Mouse (Mus musculus): Measurements from ENCODE around the gene Pus10.

Pus10 gene

DNA sequence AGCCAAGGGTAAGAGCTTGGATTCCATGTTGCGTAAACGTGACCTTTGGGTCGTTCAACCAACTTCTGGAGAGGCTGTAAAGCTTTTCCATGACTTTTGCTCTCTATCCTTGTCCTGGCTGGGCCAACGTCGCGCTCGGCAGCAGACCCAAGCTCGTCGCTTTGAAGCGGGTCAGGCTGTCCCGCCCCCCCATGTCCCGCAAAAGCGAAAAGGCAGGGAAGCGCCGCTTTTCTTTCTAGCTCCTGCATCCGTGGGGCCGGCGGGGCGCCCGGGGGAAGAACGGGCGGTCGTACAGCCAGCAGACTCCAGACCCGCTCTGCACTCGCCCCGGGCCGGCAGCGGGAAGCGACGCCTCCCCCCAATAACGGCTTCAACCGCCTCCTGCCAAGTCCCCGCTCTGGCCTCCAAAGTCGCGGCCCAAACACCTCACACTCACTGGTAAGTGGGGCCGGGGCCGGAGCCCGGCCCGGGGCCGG, at the start of gene Pus10:
Gene Pus10 (plus strand): TSS at position 364 of the 476 bp plus-strand sequence.
- DNase-seq (ENCODE audit: low spot score), result no peak

DNA sequence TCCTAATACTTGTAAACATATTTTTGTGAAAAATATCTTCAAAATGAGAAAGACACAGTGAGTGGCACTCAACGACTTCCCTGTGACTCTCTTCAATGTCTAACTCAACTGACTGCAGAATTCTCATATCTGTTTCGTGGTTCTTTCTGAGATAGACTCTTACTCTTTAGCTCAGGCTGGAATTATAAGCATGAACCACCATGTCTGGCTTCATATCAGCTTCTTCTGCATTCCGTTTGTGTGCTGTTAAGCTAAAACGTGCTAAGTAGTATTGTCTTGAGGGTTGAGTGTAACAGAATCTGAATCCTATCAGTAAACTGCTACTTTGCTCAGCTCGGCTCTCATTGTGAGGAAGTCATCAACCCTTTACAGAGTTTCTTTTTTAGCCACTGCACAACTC, 46.5 kb upstream of the Pus10 start:
- no peak for DNase-seq (ENCODE audit: low spot score)

DNA sequence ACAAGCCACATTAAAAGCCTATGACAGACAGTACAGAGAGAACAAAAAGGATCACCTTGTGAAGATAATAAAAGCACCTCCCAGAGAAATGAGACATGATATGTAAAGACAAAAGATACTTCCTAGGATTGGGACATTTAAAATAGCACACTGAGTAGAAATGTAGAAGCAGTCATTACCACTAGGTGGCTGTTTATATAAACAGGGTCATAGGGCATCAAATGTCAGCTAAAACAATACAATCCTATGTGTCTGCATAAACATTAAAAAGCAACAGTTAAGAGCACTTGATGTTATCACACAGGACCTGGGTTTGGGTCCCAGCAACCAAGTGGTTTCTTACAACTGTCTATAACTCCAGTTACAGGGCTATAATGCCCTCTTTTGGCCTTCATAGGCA, 34.8 kb upstream of the Pus10 start:
- DNase-seq (ENCODE audit: low spot score), result no peak

DNA sequence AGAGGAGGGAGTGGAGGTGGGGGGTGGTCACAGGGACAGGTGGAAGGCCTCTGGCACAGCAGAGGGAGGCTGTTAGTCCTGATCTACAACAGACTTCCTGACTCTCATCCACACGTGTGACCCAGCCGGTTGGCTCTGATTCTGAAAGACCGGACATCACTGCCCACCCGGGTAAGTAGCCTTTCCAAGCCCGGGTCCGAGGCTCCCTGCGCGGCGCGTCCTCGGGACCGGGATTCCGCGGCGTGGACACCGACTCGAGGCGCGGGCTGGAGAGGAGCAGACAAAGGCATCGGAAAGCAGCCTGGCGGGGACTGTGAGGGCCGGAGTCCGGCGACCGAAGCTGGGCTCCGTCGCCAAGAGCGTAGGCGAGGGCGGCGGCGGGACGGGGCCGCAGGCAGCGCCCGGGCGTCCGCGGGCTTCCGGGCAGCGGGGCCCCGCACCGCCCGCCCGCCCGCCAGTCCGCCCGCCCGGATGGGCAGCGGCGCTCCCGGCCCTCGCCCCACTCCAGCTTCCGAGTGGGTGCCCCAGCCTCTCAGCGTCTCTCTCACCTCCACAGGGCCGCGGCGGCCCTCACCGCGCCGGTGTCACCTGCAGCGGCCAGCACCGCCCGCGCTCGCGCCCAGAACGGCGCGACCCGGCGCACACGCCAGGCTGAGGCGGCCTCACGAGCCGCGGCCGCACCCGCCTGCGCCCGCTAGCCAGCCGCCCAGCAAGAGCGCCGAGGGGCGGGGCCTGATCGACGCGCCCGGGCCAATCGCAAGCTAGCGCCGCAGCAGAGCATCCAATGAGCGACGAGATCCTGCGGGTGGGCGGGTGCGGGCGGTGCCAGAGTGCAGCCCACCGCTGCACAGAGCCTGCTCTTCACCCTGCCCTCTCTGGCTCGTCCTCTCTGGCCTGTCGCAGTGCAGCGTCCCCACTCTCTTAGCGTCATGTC, 32.3 kb upstream of the Pus10 start, which contains the start of gene 0610010F05Rik:
Gene 0610010F05Rik (minus strand): TSS at position 695 of the 934 bp plus-strand sequence.
- peak; percentile 98 for DNase-seq (ENCODE audit: low spot score)

DNA sequence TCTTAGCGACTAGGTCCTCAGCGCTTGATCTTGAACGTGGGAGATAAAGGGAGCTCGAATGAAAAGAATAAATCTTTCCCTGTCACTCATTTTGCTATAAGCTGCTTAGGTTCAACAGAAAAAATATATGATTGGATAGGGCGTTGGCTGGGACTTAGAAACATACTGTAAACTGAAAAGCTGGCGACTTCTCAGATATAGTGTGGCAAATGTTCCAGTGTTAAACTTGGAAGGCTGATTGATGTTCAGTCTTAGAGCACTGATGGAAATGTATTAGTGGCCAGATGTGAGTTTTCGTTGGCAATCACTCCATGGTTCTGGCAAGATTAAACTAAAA, 31.6 kb upstream of the Pus10 start:
- DNase-seq (ENCODE audit: low spot score), result no peak

DNA sequence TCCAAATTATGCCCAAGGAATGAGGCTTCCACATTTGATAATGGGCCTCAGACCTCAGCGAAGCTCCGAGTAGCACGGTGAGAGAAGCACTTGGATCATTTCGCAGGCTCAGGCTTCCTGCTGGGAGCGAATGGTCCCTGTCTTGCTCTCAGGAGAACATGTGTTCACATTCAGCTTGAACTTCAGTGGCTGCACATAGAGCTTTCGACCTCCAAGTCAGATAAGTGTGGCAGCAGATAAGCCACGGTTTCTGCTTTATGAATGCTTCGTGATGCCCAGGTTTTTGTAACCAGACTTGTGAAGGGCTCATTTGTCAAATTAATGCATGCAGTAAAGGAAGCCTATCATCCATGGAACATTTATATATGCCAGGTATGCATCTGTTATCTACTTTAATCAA, 30.9 kb upstream of the Pus10 start:
- DNase-seq (ENCODE audit: low spot score), result no peak

DNA sequence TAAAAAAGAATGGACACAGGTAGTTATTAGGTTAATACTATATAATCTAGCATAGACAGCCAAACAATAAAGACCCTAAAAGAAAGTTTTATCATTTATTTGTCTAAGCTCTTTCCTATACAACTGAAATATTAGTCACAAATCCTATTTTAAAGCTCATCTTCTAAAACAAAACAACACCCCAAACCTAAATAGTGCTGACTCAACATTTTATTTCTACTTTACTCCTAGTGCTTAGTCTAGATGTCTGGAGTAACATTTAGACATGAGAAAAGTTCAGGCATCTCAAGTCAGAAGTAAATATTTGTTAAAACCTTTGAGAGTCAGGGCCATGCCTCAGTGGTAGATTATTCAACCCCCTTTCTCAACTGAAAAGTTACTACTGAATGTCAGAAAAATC, 18.0 kb upstream of the Pus10 start:
- no peak for DNase-seq (ENCODE audit: low spot score)

DNA sequence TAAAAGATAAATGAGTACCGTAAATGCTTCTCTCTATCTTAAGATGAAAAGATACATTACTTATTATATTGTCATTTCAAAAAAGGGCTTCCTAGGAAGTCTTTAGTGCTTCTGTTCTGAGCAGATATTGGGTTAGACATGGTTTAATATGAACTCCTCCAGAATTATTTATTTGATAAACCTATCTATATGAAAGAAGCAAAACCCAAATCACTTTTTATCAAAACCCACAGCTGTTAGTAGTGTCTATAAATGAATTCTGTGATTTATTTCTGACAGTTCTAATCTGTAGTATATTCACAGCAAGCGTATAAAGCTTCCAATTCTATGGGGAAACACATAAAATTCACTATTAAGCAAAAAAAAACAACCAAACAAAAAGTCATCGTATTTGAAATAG, 17.6 kb upstream of the Pus10 start:
- DNase-seq (ENCODE audit: low spot score), result no peak

DNA sequence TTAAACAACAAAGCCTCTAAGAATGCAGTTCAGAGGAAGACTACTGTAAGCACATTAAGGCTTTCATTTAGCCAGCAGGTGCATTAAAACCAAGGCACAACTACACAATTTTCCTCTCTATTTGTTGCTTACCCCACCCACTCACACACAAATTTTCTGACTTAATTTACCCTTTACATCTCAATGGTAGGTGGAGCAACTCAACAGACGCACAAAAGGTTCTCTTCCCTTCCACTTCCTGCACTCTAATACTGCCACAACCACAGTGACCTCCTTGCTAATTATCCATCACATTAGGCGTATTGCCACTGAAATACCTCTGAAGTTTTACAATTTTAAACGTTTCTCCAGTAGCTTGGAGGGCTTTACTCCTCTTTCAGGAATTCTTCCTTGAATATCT, 11.8 kb upstream of the Pus10 start:
- DNase-seq (ENCODE audit: low spot score), result no peak

DNA sequence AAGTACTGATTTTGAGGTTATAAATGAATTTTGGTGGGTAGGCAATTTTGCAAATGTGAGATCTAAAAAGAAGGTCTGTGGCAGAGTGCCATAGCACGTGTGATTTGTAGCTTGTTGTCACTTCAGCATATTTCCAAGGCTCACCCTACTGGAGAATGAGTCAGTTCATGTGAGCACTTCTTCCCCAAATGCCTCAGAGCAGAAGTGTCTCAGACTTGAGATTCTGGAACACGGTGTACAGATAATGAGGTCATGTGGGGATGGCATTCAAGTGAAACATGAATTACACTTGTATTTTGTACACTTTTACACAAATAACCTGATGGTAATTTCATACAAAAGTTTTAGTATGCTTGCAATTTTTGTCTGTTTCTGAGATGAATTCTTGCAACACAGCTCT, 7.7 kb upstream of the Pus10 start:
- DNase-seq (ENCODE audit: low spot score), result no peak

DNA sequence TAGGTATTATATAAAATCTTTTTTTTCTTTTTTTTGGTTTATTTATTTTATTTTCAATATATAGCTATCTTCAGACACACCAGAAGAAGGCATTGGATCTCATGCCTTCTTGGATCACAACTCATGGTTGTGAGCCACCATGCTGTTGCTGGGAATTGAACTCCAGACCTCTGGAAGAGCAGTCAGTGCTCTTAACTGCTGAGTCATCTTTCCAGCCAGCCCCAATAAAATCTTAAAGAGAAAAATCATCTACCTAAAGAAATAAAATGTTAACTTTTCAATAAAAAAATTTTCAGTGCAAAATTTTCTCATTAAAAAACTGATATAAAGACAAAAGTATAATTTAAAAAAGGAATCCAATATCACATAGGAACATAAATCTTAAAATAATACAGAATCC, 1.2 kb upstream of the Pus10 start:
- no peak for DNase-seq (ENCODE audit: low spot score)

DNA sequence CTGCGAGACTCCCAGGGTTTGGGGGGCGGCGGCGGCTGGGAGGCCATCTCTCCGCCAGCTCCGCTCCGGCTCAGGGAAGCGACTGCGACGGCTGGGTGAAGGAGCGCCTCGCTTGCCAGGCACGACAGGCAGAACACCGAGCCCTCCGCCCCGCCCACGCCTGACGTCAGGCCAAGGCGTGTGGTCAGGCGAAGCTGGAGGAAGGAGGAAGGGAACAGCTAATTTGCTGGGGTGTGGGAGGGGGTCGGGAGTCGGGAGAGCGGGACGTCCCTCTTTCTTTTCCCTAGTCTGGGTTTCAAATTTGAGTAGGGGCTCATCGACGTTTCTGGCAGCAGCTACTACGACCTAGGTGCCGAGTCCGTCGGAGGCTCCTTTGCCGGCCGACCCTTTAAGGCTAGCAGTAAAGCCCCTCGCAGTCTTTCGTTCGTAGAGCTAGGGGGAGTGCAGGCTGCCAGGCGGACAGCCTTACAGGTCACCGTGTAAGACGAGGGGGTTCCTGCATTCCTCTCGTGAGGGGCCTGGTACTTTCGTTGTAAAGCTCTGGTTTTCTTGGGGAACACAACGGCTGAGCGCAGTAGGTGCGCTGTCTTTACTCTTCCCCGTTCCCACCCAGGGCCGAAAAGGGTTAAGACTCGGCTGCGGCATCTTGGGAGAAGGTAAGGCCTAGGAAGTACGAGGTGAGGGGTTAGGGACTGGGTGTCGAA, 476 bp downstream of the Pus10 start, which contains the start of gene Pex13:
Gene Pex13 (minus strand): TSS at position 162 of the 704 bp plus-strand sequence.
- peak; percentile 98 for DNase-seq (ENCODE audit: low spot score)

DNA sequence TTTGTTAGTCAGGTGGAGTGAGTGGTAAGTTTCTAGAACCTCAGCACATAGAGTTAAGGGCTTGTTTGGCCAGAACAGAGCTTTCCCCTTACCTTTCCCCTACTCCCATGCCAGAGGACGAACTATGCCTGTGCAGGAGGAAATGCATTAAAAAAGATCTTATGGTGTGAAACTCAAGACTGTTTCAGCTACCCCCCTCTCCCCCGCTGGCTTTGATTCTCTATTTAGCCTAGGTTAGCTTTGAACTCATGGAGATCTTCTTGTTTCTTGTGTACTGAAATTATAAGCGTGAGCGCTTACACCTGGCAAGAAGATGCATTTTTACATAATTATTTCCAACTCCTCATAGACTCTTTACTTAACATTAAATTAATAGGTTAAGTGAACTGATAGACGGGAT, 1.1 kb downstream of the Pus10 start:
- peak; percentile 67 for DNase-seq (ENCODE audit: low spot score)

DNA sequence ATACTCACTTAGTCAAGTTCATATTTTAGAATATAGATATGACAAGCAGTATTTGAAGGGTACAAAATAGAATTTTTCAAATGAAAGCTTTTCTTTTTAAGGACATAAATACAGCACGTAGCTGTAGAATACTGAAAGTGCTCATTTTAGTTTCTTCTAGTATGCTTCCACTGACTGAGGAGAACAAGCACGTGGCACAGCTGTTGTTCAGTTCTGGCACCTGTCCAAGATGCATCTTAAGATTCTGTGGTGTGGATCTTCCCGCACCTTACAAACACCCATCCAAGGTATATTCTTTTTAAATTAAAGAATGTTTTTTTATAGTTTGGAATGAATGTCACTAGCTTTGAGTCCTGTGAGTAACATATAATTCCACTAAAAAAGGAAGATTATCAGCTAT, 1.7 kb downstream of the Pus10 start:
- peak; percentile 83 for DNase-seq (ENCODE audit: low spot score)

DNA sequence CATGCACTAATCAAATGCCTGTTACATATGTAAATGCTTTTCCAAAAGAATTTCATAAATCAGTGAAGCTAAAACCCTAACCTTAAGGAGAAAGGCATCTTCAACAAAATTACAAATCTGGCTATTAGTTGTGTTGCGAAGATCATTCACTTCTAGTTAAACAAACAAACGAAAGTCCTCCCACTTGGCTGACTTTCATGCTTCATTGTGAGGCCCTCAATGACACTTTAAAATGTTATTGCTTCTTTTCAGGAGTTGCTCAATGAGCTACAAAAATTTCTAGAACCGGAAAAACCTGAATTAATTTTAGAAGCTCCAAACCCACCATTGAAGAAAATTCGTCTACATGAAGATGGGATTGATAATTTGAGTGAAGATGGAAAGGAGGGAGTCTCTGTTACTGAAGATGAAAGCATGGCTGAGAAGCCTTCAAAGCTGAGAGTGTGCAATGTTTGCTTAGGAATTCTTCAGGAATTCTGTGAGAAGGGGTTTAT, 6.8 kb downstream of the Pus10 start:
- DNase-seq (ENCODE audit: low spot score), result no peak

DNA sequence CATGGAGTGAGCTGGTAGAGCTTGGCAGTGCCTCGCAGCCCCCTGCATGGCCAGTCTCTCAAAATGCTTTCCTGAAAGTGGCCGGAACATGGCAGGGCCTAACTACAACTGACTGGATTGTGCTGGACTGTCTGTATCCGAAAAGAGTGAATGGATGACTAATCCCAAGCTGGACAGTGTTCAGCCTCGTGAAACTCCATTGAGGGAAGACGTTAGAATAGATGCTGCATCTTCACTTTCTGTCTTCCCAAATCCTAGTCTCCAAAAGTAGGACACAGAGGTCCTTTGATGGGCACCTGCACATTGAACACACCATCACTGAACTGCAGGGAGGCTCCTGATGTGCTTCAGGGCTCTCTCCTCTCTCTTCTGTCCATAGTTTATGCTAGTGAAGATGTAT, 10.6 kb downstream of the Pus10 start:
- DNase-seq (ENCODE audit: low spot score), result no peak

DNA sequence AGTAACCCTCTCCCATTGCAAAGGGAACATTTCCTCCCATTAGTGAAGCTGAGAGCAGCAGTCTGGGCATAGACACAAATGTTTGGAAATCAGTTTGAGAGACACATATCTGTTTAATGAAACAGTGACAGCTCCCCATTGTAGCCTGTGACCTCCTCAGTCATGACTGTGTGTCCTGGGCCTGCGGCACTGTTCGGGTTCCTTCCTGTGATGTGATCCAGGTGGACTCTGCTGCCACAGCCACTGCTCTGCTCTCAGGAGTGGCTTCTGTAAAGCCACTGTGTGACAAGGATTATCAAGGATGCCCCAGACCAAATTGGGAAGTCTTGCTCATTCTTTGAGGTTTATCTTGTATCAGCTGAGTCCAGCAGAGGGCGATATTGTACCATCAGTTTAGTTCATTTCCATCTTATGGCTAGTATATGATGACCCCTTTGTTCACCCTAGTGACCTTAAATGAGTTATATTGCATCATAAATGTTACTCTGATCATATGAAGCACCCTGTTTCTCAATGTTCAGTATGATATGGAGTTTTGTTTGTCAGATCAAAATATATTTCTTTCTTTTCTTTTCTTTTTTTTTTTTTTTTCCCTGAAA, 13.7 kb downstream of the Pus10 start:
- peak; percentile 88 for DNase-seq (ENCODE audit: low spot score)

DNA sequence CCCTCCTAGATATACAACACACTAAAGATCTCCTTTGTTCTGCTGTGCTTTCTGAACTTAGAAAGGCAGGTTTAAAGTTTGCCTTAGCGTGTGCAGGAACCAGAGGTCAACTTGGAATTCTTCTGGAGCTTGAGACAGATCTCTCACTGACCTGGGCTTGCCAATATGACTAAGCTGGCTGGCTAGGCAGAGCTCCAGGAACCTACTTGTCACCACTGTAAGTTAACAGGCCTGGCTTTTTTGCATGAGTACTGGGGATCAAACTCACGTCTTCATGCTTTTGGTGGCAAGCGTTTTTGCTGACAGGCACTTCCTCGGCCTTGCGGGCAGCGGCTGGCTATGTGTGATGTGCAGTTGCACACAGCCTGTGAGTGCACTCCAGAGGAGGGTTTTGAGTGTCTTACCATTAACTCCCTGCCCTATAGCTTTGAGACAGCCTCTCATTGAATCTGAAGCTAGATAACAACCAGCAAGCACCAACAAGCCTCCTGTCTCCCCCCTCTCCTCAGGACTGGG, 15.0 kb downstream of the Pus10 start:
- no peak for DNase-seq (ENCODE audit: low spot score)

DNA sequence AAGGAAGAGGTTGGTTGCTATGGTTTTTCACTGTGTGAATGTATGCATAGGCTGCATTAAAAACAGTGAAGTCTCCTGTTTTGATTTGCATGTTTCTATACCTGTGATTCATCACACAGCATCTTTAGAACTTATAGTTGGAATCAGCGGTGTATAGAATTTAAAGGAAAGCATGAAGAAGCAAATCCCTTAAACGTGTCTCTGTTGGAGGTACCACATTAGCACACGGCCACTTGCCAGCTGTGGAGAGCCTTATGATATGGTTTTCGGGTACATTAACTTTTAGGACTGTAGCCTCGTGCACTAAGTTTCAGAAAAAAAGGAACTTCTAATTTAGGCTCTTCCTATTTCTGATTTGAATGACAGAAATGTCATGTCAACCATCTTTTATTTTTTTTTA, 17.1 kb downstream of the Pus10 start:
- DNase-seq (ENCODE audit: low spot score), result no peak

DNA sequence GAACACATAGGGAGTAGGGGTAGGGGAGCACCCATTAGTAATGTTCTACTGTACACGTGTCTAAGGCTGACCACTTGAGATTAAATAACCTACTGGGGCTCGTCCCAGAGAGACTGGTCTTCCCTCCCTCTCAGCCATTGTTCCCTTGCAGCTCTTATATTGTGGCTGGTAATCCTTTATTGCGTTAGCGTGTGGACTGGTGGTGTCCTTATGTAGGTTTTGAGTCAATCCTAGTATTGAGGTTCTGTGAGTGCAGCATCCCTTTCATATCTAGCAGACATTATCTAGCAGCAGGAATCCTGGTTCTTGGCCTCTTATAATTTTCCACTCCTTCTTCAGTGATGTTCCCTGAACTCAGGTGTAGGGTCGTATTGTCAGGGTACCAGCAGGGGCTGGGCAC, 21.2 kb downstream of the Pus10 start:
- no peak for DNase-seq (ENCODE audit: low spot score)

DNA sequence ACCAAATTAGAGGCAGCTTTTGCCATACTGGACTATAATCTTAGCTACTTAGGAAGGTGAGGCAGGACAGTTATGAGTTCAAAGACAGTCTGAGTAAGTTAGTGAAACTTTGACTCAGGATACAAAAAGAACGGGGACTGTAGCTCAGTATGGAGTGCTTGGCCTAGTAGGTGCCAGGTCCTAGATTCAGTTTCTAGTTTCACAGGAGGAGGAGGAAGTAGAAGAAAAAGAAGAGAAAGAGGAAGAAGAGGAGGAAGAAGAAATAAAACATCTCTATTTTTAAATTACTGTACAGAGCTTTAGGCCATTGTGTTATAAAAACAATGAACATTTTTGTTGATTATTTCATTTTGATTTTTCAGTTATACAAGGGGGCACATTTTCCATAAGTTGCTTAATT, 22.6 kb downstream of the Pus10 start:
- no peak for DNase-seq (ENCODE audit: low spot score)

DNA sequence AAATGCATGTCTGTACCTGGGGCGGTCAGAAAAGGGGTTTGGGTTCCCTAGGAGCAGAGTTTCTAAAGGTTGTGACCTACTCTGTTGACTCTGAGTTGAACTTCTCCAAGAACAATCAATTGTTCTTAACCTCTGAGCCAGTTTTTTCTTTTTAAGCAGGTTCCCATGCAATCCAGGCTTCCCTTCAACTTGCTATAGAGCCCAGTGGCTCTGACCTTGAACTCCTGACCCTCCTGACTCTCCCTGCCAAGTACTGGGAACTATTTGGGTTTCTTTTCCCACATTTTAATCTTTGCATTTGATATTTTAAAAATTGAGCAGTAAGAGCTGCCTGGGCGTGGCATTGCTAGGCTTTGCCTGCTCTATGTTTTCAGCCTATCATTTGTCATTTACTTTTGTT, 27.8 kb downstream of the Pus10 start:
- DNase-seq (ENCODE audit: low spot score), result no peak
